18 mouse cellular contexts compared by ENCODE assay signal in genomic region chr15:101902171-101903149, GRCm38 (mm10). TPM values are rescaled to one million over a fixed set of nuclear protein-coding genes. Genes with fewer than 3 reads are reported as not detected.
DNase-seq lines count a peak whose midpoint lies in the region; ATAC-seq and TF ChIP-seq lines count a peak whose summit lies in the region.
"Had no signal": no experiment of that assay in that cellular context is flagged by ENCODE, and none has a peak within 500 bp of the region (broad histone marks: within the 10 kb centered on the region; RNA-seq: fewer than 3 reads in every experiment).

No protein-coding gene starts in this region.

- H3K4me2 ChIP-seq in hindbrain, postnatal 0 days (ENCODE audit: low read depth, low read length), result no peak overlapping the region
- H3K4me2 ChIP-seq in hindbrain, embryonic 13.5 days, result no peak overlapping the region
- no peak overlapping the region for H3K4me2 ChIP-seq in lung, embryonic 14.5 days
- H3K4me2 ChIP-seq: neural tube, embryonic 15.5 days had no signal

- TF ChIP-seq CTCF in hindbrain, postnatal 0 days (IDR thresholded peaks at IDR 0.05; ENCODE audit: low read depth), result peak; percentile 49
- peak; percentile 48 for TF ChIP-seq CTCF in lung, embryonic 14.5 days (IDR thresholded peaks at IDR 0.05; ENCODE audit: low read depth)
- TF ChIP-seq CTCF in lung, adult 2 months (IDR thresholded peaks at IDR 0.05; ENCODE audit: insufficient read depth, low read length), result no peak
- peak in 1 of 3 experiments; percentile 3; a peak in 1 of 6 replicates for TF ChIP-seq CTCF in MEL (IDR thresholded peaks at IDR 0.05 in 2 of 3, conservative IDR thresholded peaks at IDR 0.05 in 1 of 3; ENCODE audit: control insufficient read depth in 1 of 3, insufficient read depth in 1 of 3, low read depth in 2 of 3, low read length in 3 of 3, poor library complexity in 1 of 3, severe bottlenecking in 1 of 3)

- DNase-seq in hindbrain, postnatal 0 days (ENCODE audit: low spot score), result no peak
- peak; percentile 23 for DNase-seq in lung, embryonic 14.5 days
- no peak for DNase-seq in lung, adult 2 months
- no peak for DNase-seq in MEL (ENCODE audit: low read depth, low spot score)
- peak; percentile 11 for DNase-seq in embryo, embryonic 11 days
- DNase-seq in thymus, postnatal 4 days, result no peak
- no peak for DNase-seq in adrenal gland, adult 8-10 months
- DNase-seq: adrenal gland, postnatal 10 days had no signal

- TF ChIP-seq RAD21 in MEL (IDR thresholded peaks at IDR 0.05; ENCODE audit: low read depth, low read length), result no peak

- no peak for TF ChIP-seq POLR2A in lung, adult 2 months (IDR thresholded peaks at IDR 0.05; ENCODE audit: borderline replicate concordance, extremely low read depth, low read depth, low read length)
- TF ChIP-seq POLR2A in MEL (IDR thresholded peaks at IDR 0.05; ENCODE audit: control insufficient read depth in 1 of 2, insufficient read depth in 1 of 2, low read depth in 1 of 2, low read length in 2 of 2, poor library complexity in 1 of 2), result no peak

- H3K27me3 ChIP-seq in hindbrain, postnatal 0 days (ENCODE audit: insufficient read depth, low read length), result no peaks in the 10 kb centered on the region
- no peaks in the 10 kb centered on the region for H3K27me3 ChIP-seq in hindbrain, embryonic 13.5 days
- no peaks in the 10 kb centered on the region for H3K27me3 ChIP-seq in lung, embryonic 14.5 days (ENCODE audit: insufficient read depth, low read length)
- H3K27me3 ChIP-seq in MEL (ENCODE audit: control insufficient read depth in 1 of 2, insufficient read depth in 2 of 2, low read length in 2 of 2), result peaks cover 0 to 1% of the 10 kb centered on the region in 2 experiments; a peak in 1 of 4 replicates
- H3K27me3 ChIP-seq: neural tube, embryonic 15.5 days had no signal

- TF ChIP-seq EP300 in MEL (IDR thresholded peaks at IDR 0.05; ENCODE audit: low read depth in 1 of 2, low read length in 2 of 2), result no peak

- no peaks in the 10 kb centered on the region for H3K36me3 ChIP-seq in hindbrain, postnatal 0 days (ENCODE audit: insufficient read depth, low read length)
- H3K36me3 ChIP-seq in hindbrain, embryonic 13.5 days, result no peaks in the 10 kb centered on the region
- H3K36me3 ChIP-seq in lung, embryonic 14.5 days (ENCODE audit: insufficient read depth), result no peaks in the 10 kb centered on the region
- no peaks in the 10 kb centered on the region for H3K36me3 ChIP-seq in MEL (ENCODE audit: control insufficient read depth in 1 of 2, insufficient read depth in 2 of 2, low read length in 2 of 2)
- H3K36me3 ChIP-seq: limb, embryonic 10.5 days; neural tube, embryonic 15.5 days had no signal

- no peaks in the 10 kb centered on the region for H3K4me1 ChIP-seq in hindbrain, postnatal 0 days (ENCODE audit: insufficient read depth, low read length)
- H3K4me1 ChIP-seq in hindbrain, embryonic 13.5 days (replicated peaks), result peaks cover 8% of the 10 kb centered on the region
- H3K4me1 ChIP-seq in lung, embryonic 14.5 days (ENCODE audit: insufficient read depth), result no peaks in the 10 kb centered on the region
- H3K4me1 ChIP-seq in lung, adult 2 months (ENCODE audit: control insufficient read depth, insufficient read depth, low read length), result no peaks in the 10 kb centered on the region
- H3K4me1 ChIP-seq in MEL (ENCODE audit: control insufficient read depth in 1 of 2, insufficient read depth in 2 of 2, low read length in 2 of 2), result no peaks in the 10 kb centered on the region
- H3K4me1 ChIP-seq: limb, embryonic 10.5 days had no signal

- no peak overlapping the region for H3K27ac ChIP-seq in hindbrain, postnatal 0 days
- no peak overlapping the region for H3K27ac ChIP-seq in hindbrain, embryonic 13.5 days
- H3K27ac ChIP-seq in lung, embryonic 14.5 days (ENCODE audit: low read depth), result no peak overlapping the region
- H3K27ac ChIP-seq in MEL (ENCODE audit: control insufficient read depth, low read depth, low read length), result no peak overlapping the region
- H3K27ac ChIP-seq: limb, embryonic 10.5 days; neural tube, embryonic 15.5 days had no signal

- H3K79me2 ChIP-seq in MEL (ENCODE audit: control insufficient read depth, insufficient read depth, low read length, poor library complexity), result no peaks in the 10 kb centered on the region

- no peak overlapping the region for H3K9ac ChIP-seq in hindbrain, postnatal 0 days (replicated peaks; ENCODE audit: low read length)
- H3K9ac ChIP-seq in hindbrain, embryonic 13.5 days, result no peak overlapping the region
- no peak overlapping the region for H3K9ac ChIP-seq in lung, embryonic 14.5 days
- no peak overlapping the region for H3K9ac ChIP-seq in MEL (ENCODE audit: control insufficient read depth, low read depth, low read length, poor library complexity, severe bottlenecking)
- H3K9ac ChIP-seq: neural tube, embryonic 15.5 days had no signal

- ATAC-seq in hindbrain, postnatal 0 days, result no peak
- no peak for ATAC-seq in hindbrain, embryonic 13.5 days (ENCODE audit: low FRiP score)
- ATAC-seq in lung, embryonic 14.5 days (ENCODE audit: insufficient read depth), result no peak
- ATAC-seq: inflammation-experienced regulatory T-cells, adult 6 months had no signal

- no peaks in the 10 kb centered on the region for H3K9me3 ChIP-seq in hindbrain, postnatal 0 days (ENCODE audit: low read length)
- H3K9me3 ChIP-seq in hindbrain, embryonic 13.5 days, result no peaks in the 10 kb centered on the region
- H3K9me3 ChIP-seq in lung, embryonic 14.5 days (ENCODE audit: low read depth, low read length), result no peaks in the 10 kb centered on the region
- H3K9me3 ChIP-seq in MEL (replicated peaks; ENCODE audit: insufficient read depth, low read length), result no peaks in the 10 kb centered on the region
- H3K9me3 ChIP-seq: limb, embryonic 10.5 days; neural tube, embryonic 15.5 days had no signal

- no peak overlapping the region for H3K4me3 ChIP-seq in hindbrain, postnatal 0 days (ENCODE audit: low read length)
- H3K4me3 ChIP-seq in hindbrain, embryonic 13.5 days, result no peak overlapping the region
- H3K4me3 ChIP-seq in lung, embryonic 14.5 days (ENCODE audit: low read depth, low read length), result no peak overlapping the region
- H3K4me3 ChIP-seq in lung, adult 2 months (replicated peaks; ENCODE audit: extremely low read depth, low read depth, low read length), result no peak overlapping the region
- H3K4me3 ChIP-seq in MEL (ENCODE audit: control insufficient read depth in 1 of 2, insufficient read depth in 1 of 2, low read depth in 2 of 2, low read length in 2 of 2), result no peak overlapping the region
- H3K4me3 ChIP-seq: limb, embryonic 10.5 days; neural tube, embryonic 15.5 days had no signal

- WGBS in hindbrain, postnatal 0 days, result 45% methylated on average over 12 of the region's 12 CpGs
- WGBS in hindbrain, embryonic 13.5 days, result 49% methylated on average over 12 of the region's 12 CpGs
- 40% methylated on average over 12 of the region's 12 CpGs for WGBS in lung, embryonic 14.5 days
- WGBS in lung, adult 2 months, result 51% methylated on average over 12 of the region's 12 CpGs

RNA-seq across cellular contexts. Expression of gene Krt76, which starts 9.7 kb away (rescaled TPM):
- 0.05 TPM in 1 of 2 replicates, not detected in the other for total RNA-seq in hindbrain, postnatal 0 days (2014; rRNA removed)
- 0.08 TPM in 1 of 2 replicates, not detected in the other for polyA plus RNA-seq in hindbrain, postnatal 0 days (2015; fragmentation: Nextera tagmentation; extraction: Ambion mirVana)
- polyA plus RNA-seq in hindbrain, embryonic 13.5 days (2015; fragmentation: Nextera tagmentation; extraction: Ambion mirVana), result not detected in 2 replicates
- not detected in 2 replicates for polyA plus RNA-seq in lung, embryonic 14.5 days (2014; fragmentation: Nextera tagmentation; extraction: Ambion mirVana)
- 0.46 TPM in 1 of 2 replicates, not detected in the other for polyA plus RNA-seq in lung, adult 2 months (2012; rRNA removed)
- not detected in 2 replicates for total RNA-seq in MEL (2012; rRNA removed)
- polyA plus RNA-seq in MEL (2012; ENCODE audit: insufficient read depth in 1 of 2, insufficient read length in 2 of 2, low read depth in 1 of 2, low replicate concordance in 2 of 2, missing spikeins in 1 of 2), result not detected
- total RNA-seq in adrenal gland, adult 8-10 months (2022), result under 1 TPM in 2 of 4 experiments, not detected in 2; 0.29 to 0.31 TPM
- total RNA-seq: adrenal gland, postnatal 10 days; granulocyte monocyte progenitor cell, adult 5-6 weeks; layer of hippocampus, postnatal 10 days; monocyte, adult 5-6 weeks had no signal
- polyA plus RNA-seq: frontal cortex, adult 2 months; heart, embryonic 16.5 days; inflammation-experienced regulatory T-cells, adult 6 months; limb, embryonic 10.5 days; lung, embryonic 16.5 days; neural tube, embryonic 15.5 days had no signal

RNA-seq across cellular contexts. Expression of gene Krt4, which starts 22.1 kb away (rescaled TPM):
- total RNA-seq in hindbrain, postnatal 0 days (2014; rRNA removed), result not detected in 2 replicates
- not detected in 2 replicates for polyA plus RNA-seq in hindbrain, postnatal 0 days (2015; fragmentation: Nextera tagmentation; extraction: Ambion mirVana)
- not detected in 2 replicates for polyA plus RNA-seq in hindbrain, embryonic 13.5 days (2015; fragmentation: Nextera tagmentation; extraction: Ambion mirVana)
- polyA plus RNA-seq in lung, embryonic 14.5 days (2014; fragmentation: Nextera tagmentation; extraction: Ambion mirVana), result 0.97 and 1.3 TPM in 2 replicates
- 0.25 and 1,733 TPM in 2 replicates for polyA plus RNA-seq in lung, adult 2 months (2012; rRNA removed)
- total RNA-seq in MEL (2012; rRNA removed), result not detected in 2 replicates
- polyA plus RNA-seq in MEL (2012; ENCODE audit: insufficient read depth in 1 of 2, insufficient read length in 2 of 2, low read depth in 1 of 2, low replicate concordance in 2 of 2, missing spikeins in 1 of 2), result not detected
- not detected for total RNA-seq in adrenal gland, adult 8-10 months (2022)
- total RNA-seq: granulocyte monocyte progenitor cell, adult 5-6 weeks; layer of hippocampus, postnatal 10 days; monocyte, adult 5-6 weeks had no signal
- polyA plus RNA-seq: frontal cortex, adult 2 months; inflammation-experienced regulatory T-cells, adult 6 months; limb, embryonic 10.5 days had no signal

RNA-seq across cellular contexts. Expression of gene Krt77, which starts 33.0 kb away (rescaled TPM):
- 0.22 and 0.68 TPM in 2 replicates for total RNA-seq in hindbrain, postnatal 0 days (2014; rRNA removed)
- 0.49 and 1.2 TPM in 2 replicates for polyA plus RNA-seq in hindbrain, postnatal 0 days (2015; fragmentation: Nextera tagmentation; extraction: Ambion mirVana)
- 0.10 TPM in 1 of 2 replicates, not detected in the other for polyA plus RNA-seq in hindbrain, embryonic 13.5 days (2015; fragmentation: Nextera tagmentation; extraction: Ambion mirVana)
- not detected in 2 replicates for polyA plus RNA-seq in lung, embryonic 14.5 days (2014; fragmentation: Nextera tagmentation; extraction: Ambion mirVana)
- not detected in 2 replicates for polyA plus RNA-seq in lung, adult 2 months (2012; rRNA removed)
- total RNA-seq in MEL (2012; rRNA removed), result not detected in 2 replicates
- polyA plus RNA-seq in MEL (2012; ENCODE audit: insufficient read depth in 1 of 2, insufficient read length in 2 of 2, low read depth in 1 of 2, low replicate concordance in 2 of 2, missing spikeins in 1 of 2), result not detected
- not detected for total RNA-seq in adrenal gland, adult 8-10 months (2022)
- total RNA-seq: adrenal gland, postnatal 10 days; granulocyte monocyte progenitor cell, adult 5-6 weeks; monocyte, adult 5-6 weeks had no signal
- polyA plus RNA-seq: inflammation-experienced regulatory T-cells, adult 6 months; limb, embryonic 10.5 days; lung, embryonic 16.5 days had no signal

RNA-seq across cellular contexts. Expression of gene Krt79, which starts 37.7 kb away (rescaled TPM):
- 0.21 and 0.65 TPM in 2 replicates for total RNA-seq in hindbrain, postnatal 0 days (2014; rRNA removed)
- 0.50 and 0.52 TPM in 2 replicates for polyA plus RNA-seq in hindbrain, postnatal 0 days (2015; fragmentation: Nextera tagmentation; extraction: Ambion mirVana)
- polyA plus RNA-seq in hindbrain, embryonic 13.5 days (2015; fragmentation: Nextera tagmentation; extraction: Ambion mirVana), result 0.12 and 0.23 TPM in 2 replicates
- polyA plus RNA-seq in lung, embryonic 14.5 days (2014; fragmentation: Nextera tagmentation; extraction: Ambion mirVana), result 0.20 and 0.22 TPM in 2 replicates
- polyA plus RNA-seq in lung, adult 2 months (2012; rRNA removed), result 24.6 and 32.7 TPM in 2 replicates
- not detected in 2 replicates for total RNA-seq in MEL (2012; rRNA removed)
- polyA plus RNA-seq in MEL (2012; ENCODE audit: insufficient read depth in 1 of 2, insufficient read length in 2 of 2, low read depth in 1 of 2, low replicate concordance in 2 of 2, missing spikeins in 1 of 2), result not detected
- 1 to 10 TPM in 1 of 4 experiments, under 1 TPM in 3; 0.37 to 2.0 (median 0.57) TPM for total RNA-seq in adrenal gland, adult 8-10 months (2022)
- total RNA-seq: granulocyte monocyte progenitor cell, adult 5-6 weeks; monocyte, adult 5-6 weeks had no signal
- polyA plus RNA-seq: frontal cortex, adult 2 months; inflammation-experienced regulatory T-cells, adult 6 months; limb, embryonic 10.5 days had no signal

RNA-seq across cellular contexts. Expression of gene Krt78, which starts 51.6 kb away (rescaled TPM):
- total RNA-seq in hindbrain, postnatal 0 days (2014; rRNA removed), result not detected in 2 replicates
- not detected in 2 replicates for polyA plus RNA-seq in hindbrain, postnatal 0 days (2015; fragmentation: Nextera tagmentation; extraction: Ambion mirVana)
- polyA plus RNA-seq in hindbrain, embryonic 13.5 days (2015; fragmentation: Nextera tagmentation; extraction: Ambion mirVana), result not detected in 2 replicates
- 0.05 TPM in 2 replicates for polyA plus RNA-seq in lung, embryonic 14.5 days (2014; fragmentation: Nextera tagmentation; extraction: Ambion mirVana)
- polyA plus RNA-seq in lung, adult 2 months (2012; rRNA removed), result 0.05 and 32.9 TPM in 2 replicates
- total RNA-seq in MEL (2012; rRNA removed), result 0.08 and 0.13 TPM in 2 replicates
- under 1 TPM in 1 of 2 experiments, not detected in 1; 0.17 TPM for polyA plus RNA-seq in MEL (2012; ENCODE audit: insufficient read depth in 1 of 2, insufficient read length in 2 of 2, low read depth in 1 of 2, low replicate concordance in 2 of 2, missing spikeins in 1 of 2)
- not detected for total RNA-seq in adrenal gland, adult 8-10 months (2022)
- total RNA-seq: granulocyte monocyte progenitor cell, adult 5-6 weeks; layer of hippocampus, postnatal 10 days; monocyte, adult 5-6 weeks had no signal
- polyA plus RNA-seq: frontal cortex, adult 2 months; heart, embryonic 16.5 days; inflammation-experienced regulatory T-cells, adult 6 months had no signal

Comparison
In these comparisons a context has a peak if more than half of its experiments do, and no peak if none do; other contexts are left out.
1. DNase-seq: peak in lung, embryonic 14.5 days (single experiment) and embryo, embryonic 11 days (single experiment); none in hindbrain, postnatal 0 days (single experiment), lung, adult 2 months (single experiment), MEL (single experiment), thymus, postnatal 4 days (single experiment) and adrenal gland, adult 8-10 months (single experiment).